Mouse (Mus musculus): ENCODE measurements around the gene Zfp446. TPM values are rescaled to one million over a fixed set of nuclear protein-coding genes. Genes with fewer than 3 reads are reported as not detected.
"Not testable (repeated sequence)": the region's sequence is repeated elsewhere in the genome, so short reads cannot be mapped to it uniquely, and the experiment has no call there.

Gene Zfp446
- polyA plus RNA-seq (2014; fragmentation: Nextera tagmentation; extraction: Ambion mirVana) = 8.7 and 9.2 TPM in 2 replicates

- Histone ChIP-seq H3K27ac (ENCODE audit: low read length) (peak within 1 kb of the TSS; percentile 84), H3K4me1 (ENCODE audit: control insufficient read depth, insufficient read depth, low read length) (no peaks in the 10 kb centered on the region), H3K9me3 (ENCODE audit: control insufficient read depth, low read depth, low read length) (no peaks in the 10 kb centered on the region), H3K27me3 (ENCODE audit: control insufficient read depth, insufficient read depth, low read length) (no peaks in the 10 kb centered on the region), H3K4me2 (replicated peaks; ENCODE audit: low read depth, low read length) (peak within 1 kb of the TSS; percentile 52), H3K36me3 (ENCODE audit: control insufficient read depth, insufficient read depth, low read length) (peaks cover 3% of the 10 kb centered on the region; the same call in 1 of the 2 replicates), H3K4me3 (ENCODE audit: low read depth, low read length) (peak within 1 kb of the TSS; percentile 44), H3K9ac (replicated peaks; ENCODE audit: low read depth, low read length) (peak within 1 kb of the TSS; percentile 40)
- ATAC-seq (ENCODE audit: insufficient number of reproducible peaks, insufficient read depth, low FRiP score, low read depth) = peak; percentile 98
- WGBS = under 1% methylated on average over 49 of the region's 49 CpGs
Measured at GRCm38 (mm10) chr7:12977682-12978389, at the start of gene Zfp446. Gene Zfp446 (plus strand): TSS chr7:12977848.

GRCm38 (mm10) chr7:12933615-12934140 is 44.0 kb upstream of the Zfp446 start:
- Histone ChIP-seq H3K27ac (ENCODE audit: low read length) (no peak overlapping the region), H3K4me1 (ENCODE audit: control insufficient read depth, insufficient read depth, low read length) (no peaks in the 10 kb centered on the region), H3K9ac (replicated peaks; ENCODE audit: low read depth, low read length) (no peak overlapping the region), H3K27me3 (ENCODE audit: control insufficient read depth, insufficient read depth, low read length) (no peaks in the 10 kb centered on the region), H3K36me3 (ENCODE audit: control insufficient read depth, insufficient read depth, low read length) (no peaks in the 10 kb centered on the region), H3K4me2 (replicated peaks; ENCODE audit: low read depth, low read length) (no peak overlapping the region), H3K4me3 (ENCODE audit: low read depth, low read length) (no peak overlapping the region), H3K9me3 (ENCODE audit: control insufficient read depth, low read depth, low read length) (no peaks in the 10 kb centered on the region)
- ATAC-seq (ENCODE audit: insufficient number of reproducible peaks, insufficient read depth, low FRiP score, low read depth) = no peak
- WGBS = 74% methylated on average over 4 of the region's 4 CpGs

- Histone ChIP-seq H3K27me3 (ENCODE audit: control insufficient read depth, insufficient read depth, low read length) (no peaks in the 10 kb centered on the region), H3K27ac (ENCODE audit: low read length) (no peak overlapping the region), H3K4me1 (ENCODE audit: control insufficient read depth, insufficient read depth, low read length) (no peaks in the 10 kb centered on the region), H3K9me3 (ENCODE audit: control insufficient read depth, low read depth, low read length) (no peaks in the 10 kb centered on the region), H3K4me2 (replicated peaks; ENCODE audit: low read depth, low read length) (no peak overlapping the region), H3K4me3 (ENCODE audit: low read depth, low read length) (no peak overlapping the region), H3K36me3 (ENCODE audit: control insufficient read depth, insufficient read depth, low read length) (no peaks in the 10 kb centered on the region), H3K9ac (replicated peaks; ENCODE audit: low read depth, low read length) (no peak overlapping the region)
- no peak for ATAC-seq (ENCODE audit: insufficient number of reproducible peaks, insufficient read depth, low FRiP score, low read depth)
- whole genome bisulfite sequencing = 65% methylated on average over 3 of the region's 3 CpGs
Measured at GRCm38 (mm10) chr7:12934808-12935207, 42.8 kb upstream of the Zfp446 start.

DNA sequence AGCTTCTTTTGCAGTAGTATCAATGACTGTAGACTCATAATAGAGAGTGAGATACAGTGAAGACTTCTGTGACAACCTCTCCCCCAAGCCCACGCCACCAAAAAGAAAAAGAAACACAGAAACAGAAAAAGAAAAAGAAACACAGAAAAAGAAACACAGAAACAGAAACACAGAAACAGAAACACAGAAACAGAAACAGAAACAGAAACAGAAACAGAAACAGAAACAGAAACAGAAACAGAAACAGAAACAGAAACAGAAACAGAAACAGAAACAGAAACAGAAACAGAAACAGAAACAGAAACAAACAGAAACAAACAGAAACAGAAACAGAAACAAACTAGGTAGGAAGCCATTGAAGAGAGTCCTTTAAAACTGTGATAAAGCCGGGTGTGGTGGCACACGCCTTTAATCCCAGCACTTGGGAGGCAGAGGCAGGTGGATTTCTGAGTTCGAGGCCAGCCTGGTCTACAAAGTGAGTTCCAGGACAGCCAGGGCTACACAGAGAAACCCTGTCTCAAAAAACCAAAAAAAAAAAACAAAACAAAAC is 40.3 kb upstream of the Zfp446 start:
- 92% methylated on average over 3 of the region's 4 CpGs for WGBS
- not testable (repeated sequence) for H3K4me2 ChIP-seq (replicated peaks; ENCODE audit: low read depth, low read length); H3K36me3 ChIP-seq (ENCODE audit: control insufficient read depth, insufficient read depth, low read length); H3K9me3 ChIP-seq (ENCODE audit: control insufficient read depth, low read depth, low read length); ATAC-seq (ENCODE audit: insufficient number of reproducible peaks, insufficient read depth, low FRiP score, low read depth); H3K27me3 ChIP-seq (ENCODE audit: control insufficient read depth, insufficient read depth, low read length); H3K4me1 ChIP-seq (ENCODE audit: control insufficient read depth, insufficient read depth, low read length); H3K9ac ChIP-seq (replicated peaks; ENCODE audit: low read depth, low read length); H3K27ac ChIP-seq (ENCODE audit: low read length); H3K4me3 ChIP-seq (ENCODE audit: low read depth, low read length)

- no peak for ATAC-seq (ENCODE audit: insufficient number of reproducible peaks, insufficient read depth, low FRiP score, low read depth)
- H3K9me3 ChIP-seq (ENCODE audit: control insufficient read depth, low read depth, low read length) = no peaks in the 10 kb centered on the region
- 88% methylated on average over 4 of the region's 4 CpGs for WGBS
- H3K4me2 ChIP-seq (replicated peaks; ENCODE audit: low read depth, low read length) = no peak overlapping the region
- H3K27ac ChIP-seq (ENCODE audit: low read length) = no peak overlapping the region
- no peaks in the 10 kb centered on the region for H3K4me1 ChIP-seq (ENCODE audit: control insufficient read depth, insufficient read depth, low read length)
- no peaks in the 10 kb centered on the region for H3K27me3 ChIP-seq (ENCODE audit: control insufficient read depth, insufficient read depth, low read length)
- no peaks in the 10 kb centered on the region for H3K36me3 ChIP-seq (ENCODE audit: control insufficient read depth, insufficient read depth, low read length)
- no peak overlapping the region for H3K9ac ChIP-seq (replicated peaks; ENCODE audit: low read depth, low read length)
- H3K4me3 ChIP-seq (ENCODE audit: low read depth, low read length) = no peak overlapping the region
Measured at GRCm38 (mm10) chr7:12940599-12940998, 37.0 kb upstream of the Zfp446 start.

DNA sequence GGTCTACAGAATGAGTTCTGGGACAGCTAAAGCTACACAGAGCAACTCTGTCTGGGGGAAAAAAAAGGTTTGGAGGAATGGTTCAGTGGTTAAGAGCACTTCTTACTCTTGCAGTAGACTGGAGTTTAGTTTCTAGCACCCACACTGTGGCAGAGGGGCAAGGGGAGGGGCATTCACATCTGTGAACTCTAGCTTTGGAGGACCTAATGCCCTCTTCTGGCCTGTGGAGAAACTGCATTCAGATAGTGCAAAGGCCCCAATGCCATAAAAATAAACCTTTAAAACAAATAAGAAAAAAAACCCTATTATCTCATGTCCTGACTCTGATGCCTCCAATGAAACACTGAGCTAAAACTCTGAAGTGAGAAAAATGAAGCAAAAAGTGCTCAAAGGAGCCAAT is 34.2 kb upstream of the Zfp446 start:
- no peak overlapping the region for H3K27ac ChIP-seq (ENCODE audit: low read length)
- ATAC-seq (ENCODE audit: insufficient number of reproducible peaks, insufficient read depth, low FRiP score, low read depth) = no peak
- H3K9ac ChIP-seq (replicated peaks; ENCODE audit: low read depth, low read length) = no peak overlapping the region
- H3K4me1 ChIP-seq (ENCODE audit: control insufficient read depth, insufficient read depth, low read length) = no peaks in the 10 kb centered on the region
- H3K4me3 ChIP-seq (ENCODE audit: low read depth, low read length) = no peak overlapping the region
- H3K9me3 ChIP-seq (ENCODE audit: control insufficient read depth, low read depth, low read length) = no peaks in the 10 kb centered on the region
- H3K36me3 ChIP-seq (ENCODE audit: control insufficient read depth, insufficient read depth, low read length) = no peaks in the 10 kb centered on the region
- no peak overlapping the region for H3K4me2 ChIP-seq (replicated peaks; ENCODE audit: low read depth, low read length)
- H3K27me3 ChIP-seq (ENCODE audit: control insufficient read depth, insufficient read depth, low read length) = no peaks in the 10 kb centered on the region

GRCm38 (mm10) chr7:12949032-12949871 is 28.4 kb upstream of the Zfp446 start:
- H3K4me1 ChIP-seq (ENCODE audit: control insufficient read depth, insufficient read depth, low read length) = no peaks in the 10 kb centered on the region
- H3K4me3 ChIP-seq (ENCODE audit: low read depth, low read length) = peak overlapping the region; percentile 35
- 10% methylated on average over 35 of the region's 35 CpGs for WGBS
- H3K27me3 ChIP-seq (ENCODE audit: control insufficient read depth, insufficient read depth, low read length) = no peaks in the 10 kb centered on the region
- no peaks in the 10 kb centered on the region for H3K9me3 ChIP-seq (ENCODE audit: control insufficient read depth, low read depth, low read length)
- peak overlapping the region; percentile 74 for H3K4me2 ChIP-seq (replicated peaks; ENCODE audit: low read depth, low read length)
- peak overlapping the region; percentile 82 for H3K27ac ChIP-seq (ENCODE audit: low read length)
- H3K36me3 ChIP-seq (ENCODE audit: control insufficient read depth, insufficient read depth, low read length) = no peaks in the 10 kb centered on the region
- peak; percentile 97 for ATAC-seq (ENCODE audit: insufficient number of reproducible peaks, insufficient read depth, low FRiP score, low read depth)
- peak overlapping the region; percentile 55 for H3K9ac ChIP-seq (replicated peaks; ENCODE audit: low read depth, low read length)

DNA sequence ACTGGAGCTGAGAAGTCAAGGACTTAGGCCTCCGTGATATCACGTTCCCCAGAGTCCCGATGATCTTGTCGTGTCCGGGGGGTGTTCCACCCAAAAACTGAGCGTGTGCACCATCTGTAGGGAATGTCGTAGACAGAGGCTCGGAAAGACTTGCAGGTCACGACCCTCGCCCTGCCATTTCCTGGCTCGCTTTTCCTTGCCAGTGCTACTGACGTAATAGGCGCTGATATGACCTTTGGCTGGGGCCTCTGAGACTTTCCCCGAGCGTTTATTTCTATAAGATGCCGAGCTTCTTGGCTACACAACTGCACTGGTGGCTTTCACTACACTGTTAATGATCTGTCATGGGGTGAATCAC is 27.8 kb upstream of the Zfp446 start:
- 3% methylated on average over 16 of the region's 16 CpGs for WGBS
- ATAC-seq (ENCODE audit: insufficient number of reproducible peaks, insufficient read depth, low FRiP score, low read depth) = peak; percentile 44
- Histone ChIP-seq H3K9me3 (ENCODE audit: control insufficient read depth, low read depth, low read length) (no peaks in the 10 kb centered on the region), H3K9ac (replicated peaks; ENCODE audit: low read depth, low read length) (peak overlapping the region; percentile 55), H3K4me1 (ENCODE audit: control insufficient read depth, insufficient read depth, low read length) (no peaks in the 10 kb centered on the region), H3K27ac (ENCODE audit: low read length) (peak overlapping the region; percentile 80), H3K27me3 (ENCODE audit: control insufficient read depth, insufficient read depth, low read length) (no peaks in the 10 kb centered on the region), H3K36me3 (ENCODE audit: control insufficient read depth, insufficient read depth, low read length) (no peaks in the 10 kb centered on the region), H3K4me3 (ENCODE audit: low read depth, low read length) (peak overlapping the region; percentile 35), H3K4me2 (replicated peaks; ENCODE audit: low read depth, low read length) (peak overlapping the region; percentile 74)
